Mouse (Mus musculus): ENCODE data around the gene Cbx8.

Cbx8 gene

DNA sequence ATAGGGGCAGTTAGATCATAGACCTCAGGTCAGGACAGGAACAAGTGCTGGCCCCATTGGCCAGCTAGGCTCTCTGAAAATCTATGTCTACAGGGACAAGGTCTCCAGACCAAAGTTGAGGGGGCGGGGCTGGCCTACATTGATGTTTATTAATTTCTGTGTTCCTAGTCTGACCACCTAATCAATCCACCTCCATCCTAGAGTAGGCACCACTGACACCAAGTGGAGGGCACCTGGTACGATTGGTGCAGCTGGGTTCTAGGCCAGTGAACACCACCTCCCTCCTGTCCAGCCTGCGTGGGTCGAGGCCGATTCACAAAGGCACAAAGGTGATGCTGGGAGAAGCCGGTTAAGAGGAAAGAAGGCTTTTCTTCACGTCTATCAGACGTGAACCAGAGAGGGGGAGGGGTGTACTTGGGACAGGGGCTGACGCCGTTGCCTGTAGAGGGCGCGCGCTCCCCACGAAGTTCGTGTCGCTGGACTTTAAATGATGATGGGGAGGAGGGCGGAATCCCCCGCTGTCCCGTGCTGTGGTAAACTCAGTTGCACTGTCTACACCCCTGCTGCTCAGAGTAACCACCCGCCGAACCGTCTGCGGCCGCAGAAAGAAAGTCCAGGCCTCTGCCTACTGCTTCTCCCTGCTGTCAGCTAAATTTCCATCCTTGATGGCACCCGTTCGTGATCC, 6.8 kb downstream of the Cbx8 start:
- DNase-seq (ENCODE audit: low spot score) = no peak

DNA sequence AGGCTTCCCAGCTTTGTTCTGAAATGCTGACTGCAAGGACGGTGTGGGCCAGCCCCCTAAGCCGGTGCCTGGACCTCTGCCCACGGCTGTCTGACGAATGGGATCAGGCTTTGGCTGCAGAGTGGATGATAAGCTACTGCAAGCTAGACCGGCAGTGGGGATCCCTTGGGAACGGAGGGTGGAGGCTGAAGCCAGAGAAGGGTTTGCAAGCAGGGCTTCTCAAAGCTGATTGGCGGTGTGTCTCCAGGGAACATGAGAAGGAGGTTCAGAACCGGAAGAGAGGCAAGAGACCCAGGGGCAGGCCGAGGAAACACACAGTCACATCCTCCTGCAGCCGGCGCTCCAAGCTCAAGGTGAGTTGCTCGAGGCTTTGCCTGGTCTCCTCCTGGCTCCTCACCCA, 14.6 kb downstream of the Cbx8 start:
- DNase-seq (ENCODE audit: low spot score) = no peak

DNA sequence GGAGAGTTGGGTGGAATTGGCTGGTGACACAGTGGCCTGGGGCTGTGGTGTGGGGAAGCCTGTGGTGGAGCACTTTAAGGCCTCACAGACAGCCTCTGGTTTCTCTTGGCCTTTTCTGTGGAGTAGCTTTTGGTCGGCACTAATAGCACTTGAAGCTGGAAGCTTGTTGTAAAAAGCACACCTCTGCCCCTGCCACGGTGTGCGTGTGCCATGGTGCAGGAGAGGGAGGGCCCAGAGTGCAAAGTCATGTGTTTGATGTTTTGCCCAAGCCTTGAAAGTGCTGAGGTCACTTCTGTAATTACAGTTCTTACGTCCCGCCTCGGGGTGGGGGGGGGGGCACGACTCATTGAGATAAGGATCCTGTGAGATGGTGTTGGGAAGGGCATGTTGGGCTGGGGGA, 16.5 kb downstream of the Cbx8 start:
- no peak for DNase-seq (ENCODE audit: low spot score)

DNA sequence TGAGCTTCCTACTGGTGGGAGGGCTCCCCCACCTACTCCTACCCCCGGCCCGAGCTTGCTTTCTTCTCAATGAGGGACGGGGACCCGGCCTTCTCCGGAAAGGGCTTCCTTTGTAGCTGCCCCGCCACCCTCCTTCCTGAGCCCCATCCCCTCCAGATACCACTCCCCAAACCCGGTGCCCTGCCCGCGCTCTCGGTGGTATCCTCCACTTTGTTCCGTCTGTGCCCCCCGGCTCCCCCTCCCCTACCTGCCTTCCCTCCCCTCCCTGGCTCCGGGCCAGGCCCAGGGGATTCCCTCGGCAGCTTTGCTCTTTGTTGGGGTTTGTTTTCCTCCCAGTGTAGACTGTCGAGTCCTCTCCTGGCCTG, 17.2 kb downstream of the Cbx8 start:
- no peak for DNase-seq (ENCODE audit: low spot score)

DNA sequence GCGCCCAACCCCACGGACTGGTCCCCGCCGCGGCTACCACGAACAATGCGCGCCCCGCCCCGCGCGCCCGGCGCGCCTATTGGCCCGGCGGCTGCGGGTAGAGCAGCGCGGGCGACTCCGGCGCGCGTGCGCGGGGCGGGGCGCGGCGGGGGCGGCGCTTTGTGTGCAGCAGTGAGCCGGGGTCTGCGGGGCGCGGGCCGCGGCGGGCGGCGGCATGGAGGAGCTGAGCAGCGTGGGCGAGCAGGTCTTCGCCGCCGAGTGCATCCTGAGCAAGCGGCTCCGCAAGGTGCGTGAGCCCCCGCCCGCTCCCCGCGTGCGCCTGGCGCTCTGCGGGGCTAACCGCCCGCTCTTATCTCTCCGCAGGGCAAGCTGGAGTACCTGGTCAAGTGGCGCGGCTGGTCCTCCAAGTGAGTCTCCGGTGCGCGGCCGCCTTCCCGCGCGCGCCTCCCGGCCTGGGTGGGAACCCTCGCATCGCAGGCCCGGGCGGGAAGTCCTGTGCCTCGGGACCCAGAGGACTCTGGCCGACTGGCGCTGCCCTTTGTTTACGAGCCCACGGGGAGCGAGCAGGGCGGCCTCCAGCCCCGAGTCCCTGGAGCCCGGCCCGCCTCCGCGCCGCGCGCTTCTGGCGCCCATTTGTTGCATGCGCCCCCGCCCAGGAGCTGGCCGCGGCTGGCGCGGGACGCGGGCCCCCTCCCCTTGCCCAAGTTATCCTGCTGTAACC, 17.7 kb downstream of the Cbx8 start, which contains the start of gene Cbx2:
Cbx2 (plus strand) TSS at position 68 of the 721 bp plus-strand sequence.
- no peak for DNase-seq (ENCODE audit: low spot score)

DNA sequence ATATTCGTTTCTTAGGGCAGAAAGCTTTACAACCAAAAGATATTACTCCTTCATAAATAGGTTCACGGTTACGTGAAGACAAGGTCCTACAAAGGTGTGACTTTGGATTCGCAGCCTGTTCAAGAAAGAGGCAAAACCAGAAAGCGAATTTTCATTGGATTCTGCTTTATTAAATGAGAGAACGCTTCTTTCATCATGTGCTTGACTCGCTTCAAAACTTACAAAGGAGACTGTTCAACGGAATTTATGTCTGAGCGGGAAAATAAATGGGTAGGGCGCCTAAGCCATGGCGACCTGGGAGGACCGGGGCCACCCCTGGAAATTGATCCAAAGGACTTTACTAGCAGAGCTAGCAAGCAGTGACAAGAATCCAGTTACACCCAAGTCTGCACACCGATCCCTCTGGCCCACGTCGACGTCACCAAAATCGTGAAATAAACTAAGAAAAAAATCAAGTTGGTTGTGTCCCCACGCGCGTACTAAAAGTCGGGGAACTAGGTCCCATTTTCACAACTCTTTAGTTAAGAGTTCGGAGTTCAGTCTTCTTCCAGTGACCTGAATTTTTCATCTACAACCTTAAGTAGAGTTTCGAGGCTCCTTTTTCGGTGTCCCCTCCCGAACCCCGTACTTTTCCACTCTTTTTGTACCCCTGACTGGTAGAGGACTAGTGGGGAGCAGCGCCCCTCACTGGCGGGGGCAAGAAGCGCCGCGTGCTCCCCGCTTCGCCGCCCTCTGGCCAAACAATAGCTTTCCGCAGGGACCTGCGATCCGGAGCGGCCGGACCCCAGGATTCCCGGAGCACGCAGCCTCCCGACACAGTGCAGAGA, 18.5 kb downstream of the Cbx8 start:
- DNase-seq (ENCODE audit: low spot score) = no peak

DNA sequence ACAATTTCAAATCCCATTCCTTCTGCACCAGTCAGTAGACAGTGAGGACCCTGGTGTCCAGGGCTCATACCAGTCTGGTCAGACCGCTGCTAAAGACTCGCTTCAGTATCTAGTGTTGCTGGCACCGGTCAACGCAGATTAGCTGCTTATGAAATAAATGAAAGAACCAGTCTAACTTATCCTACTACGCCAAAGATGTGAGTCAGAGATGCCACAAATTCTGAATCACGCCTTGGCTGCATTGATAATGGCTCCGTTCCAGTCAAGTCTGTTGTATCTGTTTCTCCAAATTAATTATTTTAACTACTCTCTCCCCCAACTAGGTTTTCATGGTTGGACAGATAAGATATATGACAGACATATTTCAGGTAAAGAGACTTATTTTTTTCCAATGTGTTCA, 19.6 kb downstream of the Cbx8 start:
- DNase-seq (ENCODE audit: low spot score) = no peak

DNA sequence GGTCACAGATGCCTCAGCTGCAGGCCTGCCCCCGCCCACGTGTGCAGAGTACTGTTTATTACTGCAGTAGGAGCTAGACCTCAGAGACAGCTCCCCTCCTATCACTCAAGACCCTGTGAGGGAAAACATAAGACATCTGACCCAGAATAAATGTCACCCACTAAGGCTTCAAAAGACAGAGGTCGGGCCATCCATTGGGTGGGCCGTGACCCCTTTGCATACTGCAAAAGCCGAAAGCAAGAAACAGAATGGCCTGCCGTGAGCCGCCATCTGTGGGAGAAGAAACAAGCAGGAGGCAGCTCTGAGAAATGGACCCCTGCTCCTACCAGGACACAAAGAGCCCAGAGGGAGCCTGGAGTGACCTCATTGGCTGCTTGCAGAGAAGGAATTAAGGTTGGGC, 23.3 kb downstream of the Cbx8 start:
- no peak for DNase-seq (ENCODE audit: low spot score)

DNA sequence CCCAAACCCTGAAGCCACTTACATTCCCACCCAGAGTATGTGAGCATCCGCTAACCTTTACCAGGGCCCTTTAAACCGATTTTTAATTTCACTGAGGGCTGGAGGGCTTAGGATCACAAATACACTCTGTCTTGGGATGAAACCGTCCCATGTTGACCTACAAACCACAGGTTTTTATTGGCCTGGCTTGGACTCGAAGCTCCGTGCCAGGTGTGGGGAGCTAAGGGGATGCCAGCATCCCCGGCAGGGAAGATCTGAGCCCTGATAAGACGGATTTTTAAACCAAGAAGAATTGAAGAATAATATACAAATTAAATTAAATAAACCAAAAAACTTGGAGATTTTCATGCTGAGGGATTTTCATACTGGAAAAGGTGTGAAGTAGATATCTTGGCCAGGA, 26.3 kb downstream of the Cbx8 start:
- no peak for DNase-seq (ENCODE audit: low spot score)

DNA sequence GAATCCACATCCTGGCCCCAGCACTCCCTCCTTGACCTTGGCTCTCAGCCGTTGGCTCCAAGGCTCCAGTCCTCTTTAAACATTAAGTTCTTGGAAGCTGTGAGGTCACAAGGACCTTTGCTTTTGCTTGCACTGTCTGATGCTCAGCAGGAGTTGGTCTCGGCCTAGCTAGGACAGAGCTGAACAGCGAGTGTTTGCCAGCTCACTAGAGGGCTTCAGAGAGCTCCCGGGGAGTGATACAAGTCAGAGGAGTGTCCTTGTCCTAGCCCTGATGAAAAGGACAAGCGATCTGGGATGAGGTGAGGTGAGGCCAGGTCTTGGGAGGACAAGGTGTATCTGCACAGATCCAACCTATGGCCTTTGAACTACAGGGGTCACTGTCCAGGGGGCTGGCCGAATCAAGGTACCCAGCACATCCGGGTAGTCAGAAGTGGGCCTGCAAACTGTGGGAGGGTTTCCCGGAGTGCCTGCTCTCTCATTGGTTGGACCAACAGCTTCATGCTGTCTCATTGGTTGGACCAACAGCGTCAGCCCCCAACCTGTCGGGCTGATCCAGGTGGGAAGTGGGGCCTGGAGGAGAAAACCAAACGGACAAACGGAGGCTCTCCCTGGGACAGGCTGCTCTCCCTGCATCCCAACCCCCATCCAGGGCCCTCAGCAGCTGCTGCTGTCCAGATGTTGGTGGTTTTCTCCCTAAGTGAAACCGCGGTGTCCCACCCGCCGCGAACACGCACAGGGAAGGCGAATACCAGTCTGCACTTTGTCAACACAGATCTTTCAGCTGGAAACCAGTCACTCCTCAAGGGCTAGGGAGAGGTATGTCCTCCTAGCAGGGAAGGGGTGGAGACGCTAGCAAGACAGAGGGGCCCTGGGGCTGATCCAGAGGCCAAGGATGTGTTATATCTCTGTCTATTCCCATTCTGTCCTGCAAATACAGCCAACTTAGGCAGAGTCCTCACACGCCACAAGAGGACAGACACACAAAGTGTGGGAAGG, 33.0 kb downstream of the Cbx8 start:
- DNase-seq (ENCODE audit: low spot score) = no peak

DNA sequence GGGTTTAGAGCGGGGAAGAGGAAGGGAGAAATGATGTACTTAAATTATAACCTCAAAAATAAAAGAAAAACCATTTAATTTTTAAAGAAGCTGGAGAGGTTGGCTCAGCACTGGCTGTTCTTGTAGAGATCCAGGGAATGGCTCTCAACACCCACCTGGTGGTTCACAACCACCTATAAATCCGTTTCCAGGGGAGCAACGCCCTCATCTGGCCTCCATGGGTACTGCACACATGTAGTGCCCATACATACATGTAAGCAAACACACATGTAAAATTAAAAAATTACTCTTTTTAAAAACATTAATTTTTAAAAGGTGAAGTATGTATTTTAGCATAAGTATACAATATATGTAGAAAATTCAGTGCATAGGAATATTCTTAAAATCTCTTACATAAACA, 34.3 kb downstream of the Cbx8 start:
- DNase-seq (ENCODE audit: low spot score) = no peak

DNA sequence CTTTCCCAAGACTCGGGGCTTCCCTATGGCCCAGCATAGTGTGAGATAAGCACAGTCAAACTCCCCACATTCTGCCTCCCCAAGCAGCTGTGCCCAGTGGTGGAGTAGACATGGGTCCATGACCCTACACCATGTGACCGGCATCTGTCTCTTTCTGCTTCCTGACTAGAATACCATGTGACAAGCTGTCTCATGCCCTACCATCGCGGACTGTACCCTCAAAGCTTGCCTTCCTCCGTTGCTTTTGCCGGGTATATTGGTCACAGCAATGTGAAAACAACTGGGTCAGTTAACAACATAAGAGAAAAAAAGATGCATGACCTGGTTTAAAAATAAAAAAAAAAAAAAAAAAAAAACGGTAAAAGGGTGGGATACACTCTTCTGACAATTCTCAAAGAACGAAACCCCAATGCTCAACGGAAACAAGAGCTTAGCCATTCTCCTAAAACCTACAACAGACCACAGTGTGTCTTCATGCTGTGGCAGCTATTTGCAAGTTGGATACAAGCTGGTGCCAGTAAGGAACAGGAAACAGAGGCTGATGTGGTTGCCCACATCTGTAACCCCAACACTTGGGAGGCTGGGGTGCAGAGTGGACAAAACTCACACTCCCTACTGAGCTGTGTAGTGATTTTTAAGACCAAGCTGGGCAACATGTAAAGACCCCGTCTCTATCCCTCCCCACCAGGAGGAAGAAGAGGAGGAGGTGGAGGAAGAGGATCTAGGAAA, 35.1 kb downstream of the Cbx8 start:
- no peak for DNase-seq (ENCODE audit: low spot score)

DNA sequence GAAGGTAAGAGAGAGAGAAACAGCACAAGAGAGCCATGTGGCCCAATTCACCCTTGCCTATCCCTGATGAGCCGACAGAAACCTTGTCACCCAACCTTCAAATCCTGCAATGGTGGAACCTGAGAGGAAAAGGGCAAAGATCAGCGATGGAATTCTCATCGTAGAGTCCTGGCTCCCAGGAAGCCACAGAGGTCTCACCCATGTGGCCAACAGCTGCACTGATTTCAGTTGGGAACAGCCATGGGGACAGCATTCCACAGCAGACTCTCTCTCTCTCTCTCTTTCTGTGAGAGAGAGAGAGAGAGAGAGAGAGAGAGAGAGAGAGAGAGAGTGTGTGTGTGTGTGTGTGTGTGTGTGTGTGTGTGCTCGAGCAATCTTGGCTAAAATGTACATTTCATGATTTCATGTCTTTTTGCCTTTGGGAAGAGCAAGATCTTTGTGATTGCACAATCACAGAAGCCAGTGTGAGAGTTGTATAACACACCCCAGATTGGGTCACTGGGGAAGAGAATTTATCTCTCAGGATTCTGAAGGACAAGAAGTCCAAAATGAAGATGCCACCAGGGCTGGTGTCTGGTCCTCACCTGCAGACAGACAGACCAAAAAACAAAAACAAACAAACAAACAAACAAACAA, 39.2 kb downstream of the Cbx8 start:
- DNase-seq (ENCODE audit: low spot score) = no peak

DNA sequence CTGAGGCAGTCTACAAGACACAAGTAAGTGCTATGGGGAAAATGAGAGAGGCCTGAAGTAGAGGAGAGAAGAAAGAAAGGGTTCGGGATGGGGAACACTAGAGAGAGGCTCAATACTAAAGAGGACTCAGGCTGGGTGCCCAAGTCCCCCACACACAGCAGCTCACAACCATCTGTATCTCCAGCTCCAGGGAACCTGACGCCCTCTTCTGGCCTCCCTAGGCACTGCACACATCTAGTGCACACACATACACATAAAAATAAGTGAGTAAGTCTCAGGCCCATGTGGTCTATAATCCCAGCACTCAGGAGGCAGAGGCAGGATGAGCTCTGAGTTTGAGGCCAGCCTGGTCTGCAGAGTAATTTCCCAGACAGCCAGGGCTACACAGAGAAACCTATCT, 39.9 kb downstream of the Cbx8 start:
- no peak for DNase-seq (ENCODE audit: low spot score)

DNA sequence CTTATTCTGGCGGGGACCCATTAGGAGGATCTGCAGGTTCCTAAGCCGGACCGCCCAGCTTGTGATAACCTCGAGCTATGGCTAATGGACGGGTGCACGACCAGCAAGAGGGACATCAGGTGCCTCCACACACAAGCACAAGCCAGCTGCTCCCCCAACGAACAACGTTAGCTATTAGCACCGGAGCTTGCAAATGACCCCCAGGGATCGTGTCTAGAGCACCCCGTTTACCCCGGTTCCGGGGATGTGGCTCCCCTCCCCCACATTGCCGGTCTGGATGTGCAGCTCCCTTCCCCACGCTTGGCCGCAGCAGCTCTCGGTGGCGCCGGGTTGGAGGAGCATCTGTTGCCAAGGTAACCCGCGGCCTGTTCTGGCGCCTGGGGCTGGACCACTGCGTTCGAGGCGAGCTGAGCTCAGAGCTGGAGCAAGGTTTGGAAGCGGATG, 41.4 kb downstream of the Cbx8 start:
- no peak for DNase-seq (ENCODE audit: low spot score)

DNA sequence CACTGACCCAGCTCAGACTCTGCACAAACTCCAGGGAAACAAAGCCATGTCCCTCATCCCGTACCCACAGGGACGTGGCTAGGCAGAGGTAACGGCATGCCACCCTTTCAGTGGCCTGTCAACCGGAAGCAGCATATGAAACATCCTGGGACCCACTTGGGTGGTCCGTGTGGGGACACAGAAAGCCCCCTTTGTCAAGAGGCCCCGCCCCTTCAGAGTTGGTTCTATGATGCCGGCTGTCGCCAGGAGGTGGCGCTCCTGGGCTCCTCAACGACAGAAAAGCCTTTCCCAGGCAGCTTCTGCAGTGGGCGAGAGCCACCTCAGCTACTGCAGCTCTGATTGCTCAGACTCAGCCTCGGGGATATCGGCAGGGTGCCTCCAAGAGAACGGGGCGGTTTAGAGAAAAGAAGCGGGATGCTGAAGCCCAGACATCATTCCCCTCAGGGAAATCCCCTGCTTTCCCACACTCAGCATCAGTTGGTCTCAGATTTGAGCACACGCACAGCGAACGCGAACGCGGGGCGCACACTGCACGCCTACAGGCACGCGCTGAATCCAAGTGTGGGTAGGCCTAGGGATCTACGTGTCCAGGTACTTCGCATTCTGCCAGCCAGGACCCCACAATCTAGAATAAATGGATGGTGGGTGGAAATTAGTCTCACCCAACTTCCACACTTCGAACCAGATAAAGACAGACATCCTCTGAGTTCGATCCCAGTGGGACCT, 42.1 kb downstream of the Cbx8 start:
- peak; percentile 81 for DNase-seq (ENCODE audit: low spot score)

DNA sequence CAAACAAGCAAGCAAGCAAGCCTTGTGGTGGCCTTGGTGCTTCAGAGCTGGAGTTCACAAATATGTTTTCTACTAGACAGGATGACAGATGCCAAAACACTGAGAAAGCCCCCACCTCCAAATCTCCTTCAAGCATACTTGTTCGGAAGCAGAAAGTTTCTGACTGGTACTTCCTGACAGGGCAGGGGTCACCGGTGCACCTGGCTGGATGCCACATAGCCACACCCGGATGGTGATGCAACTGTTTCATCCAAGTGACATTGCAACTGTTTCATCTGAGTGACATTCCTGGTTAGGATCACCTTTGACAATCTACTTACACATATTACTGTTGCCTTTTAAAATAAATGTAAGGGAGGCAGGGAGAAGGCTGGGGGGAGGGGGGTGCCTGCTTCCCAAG, 43.6 kb downstream of the Cbx8 start:
- no peak for DNase-seq (ENCODE audit: low spot score)

DNA sequence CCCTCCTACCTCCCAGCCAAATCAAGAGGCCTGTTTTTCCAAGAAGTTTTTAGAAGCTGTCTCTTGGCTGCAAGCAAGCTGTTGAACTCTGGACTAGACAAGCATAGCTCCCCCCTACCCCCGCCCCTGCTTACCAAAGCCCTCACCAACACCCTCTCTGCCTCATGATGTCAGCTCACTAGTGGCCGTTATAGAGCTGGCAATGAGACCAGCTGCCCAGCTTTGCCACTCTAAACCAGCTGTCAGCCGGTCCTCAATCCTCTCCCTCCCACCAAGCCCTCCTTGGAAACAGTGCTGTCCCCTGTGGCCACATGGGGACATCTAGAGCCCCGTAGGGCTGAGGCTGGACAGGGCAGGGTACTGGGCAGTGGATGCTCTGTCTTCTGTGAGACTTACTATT, 45.3 kb downstream of the Cbx8 start:
- DNase-seq (ENCODE audit: low spot score) = no peak

DNA sequence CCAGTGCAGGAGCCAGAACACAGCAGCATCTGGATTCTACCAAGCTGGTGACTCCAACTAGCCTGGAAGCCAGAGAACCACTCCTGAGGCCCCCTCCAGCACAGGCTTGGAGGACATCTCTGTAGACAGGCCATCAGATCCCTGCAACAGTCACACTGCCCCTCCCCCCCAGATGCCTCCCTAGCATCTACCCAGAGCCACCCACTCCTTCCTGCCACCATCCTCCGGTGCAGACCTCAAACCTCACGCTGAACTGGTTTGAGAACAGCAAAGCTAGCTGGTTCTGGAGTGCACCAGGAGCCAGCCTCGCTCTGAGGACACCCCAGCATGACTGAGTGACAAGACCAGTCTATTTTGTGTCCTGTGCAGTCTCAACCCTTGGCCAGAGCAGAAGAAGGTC, 48.0 kb downstream of the Cbx8 start:
- no peak for DNase-seq (ENCODE audit: low spot score)

DNA sequence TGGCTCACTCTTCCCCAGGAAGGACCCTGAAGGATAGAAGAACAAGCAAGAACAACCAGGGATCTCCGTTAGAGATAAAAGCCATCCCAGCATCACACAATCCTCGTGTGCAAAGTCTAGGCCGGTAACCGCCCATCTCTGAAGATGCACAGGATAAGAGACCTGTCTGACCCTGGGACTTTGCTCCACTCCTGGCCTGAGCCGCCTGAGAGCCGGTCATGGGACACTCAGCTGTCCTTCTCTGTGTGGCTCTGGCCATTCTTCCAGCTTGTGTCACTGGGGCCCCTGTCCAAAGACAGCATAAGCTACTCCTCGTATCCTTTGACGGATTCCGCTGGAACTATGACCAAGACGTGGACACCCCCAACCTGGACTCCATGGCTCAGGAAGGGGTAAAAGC, 52.8 kb downstream of the Cbx8 start, which contains the start of gene Enpp7:
Enpp7 (plus strand) TSS at position 190 of the 400 bp plus-strand sequence.
- no peak for DNase-seq (ENCODE audit: low spot score)

Data from layer of hippocampus, adult 9-10 months (tissue).